Comparison of ENCODE assay signal across 10 mouse cellular contexts in the genomic region with DNA sequence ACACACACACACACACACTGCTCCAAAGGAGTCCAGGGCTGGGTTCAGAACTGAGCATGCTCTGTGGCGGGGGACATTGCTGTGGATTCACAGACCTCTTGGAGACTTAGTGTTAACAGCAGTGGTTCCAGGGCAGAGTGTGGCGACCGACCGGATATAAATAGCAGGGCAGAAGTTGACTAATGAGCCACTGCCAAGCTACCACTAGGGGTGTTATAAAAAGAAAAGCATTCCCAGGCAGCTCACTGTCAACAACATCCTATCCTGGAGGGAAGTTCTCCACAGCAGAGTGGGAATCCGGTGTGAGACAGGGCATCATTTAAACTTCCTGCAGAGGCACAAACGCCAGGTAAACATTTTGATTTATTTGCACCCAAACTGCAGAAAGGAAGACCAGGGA. TPM values are rescaled to one million over a fixed set of nuclear protein-coding genes. Genes with fewer than 3 reads are reported as not detected.
DNase-seq lines count a peak whose midpoint lies in the region; ATAC-seq and TF ChIP-seq lines count a peak whose summit lies in the region.
"Had no signal": no experiment of that assay in that cellular context is flagged by ENCODE, and none has a peak within 500 bp of the region (broad histone marks: within the 10 kb centered on the region; RNA-seq: fewer than 3 reads in every experiment).

No protein-coding gene starts in this region.

- ATAC-seq in megakaryocyte-erythroid progenitor cell, adult 5-6 weeks (replicated peaks; ENCODE audit: low FRiP score, low TSS enrichment, poor library complexity, severe bottlenecking) = peak; percentile 54

- no peak overlapping the region for H3K27ac ChIP-seq in left cerebral cortex, adult 2 months
- H3K27ac ChIP-seq: limb, embryonic 15.5 days; neural tube, embryonic 12.5 days had no signal

- no peak overlapping the region for H3K4me3 ChIP-seq in left cerebral cortex, adult 2 months
- H3K4me3 ChIP-seq: limb, embryonic 15.5 days; neural tube, embryonic 12.5 days had no signal

- intact Hi-C loops in left cerebral cortex, adult 2 months (cut with DNase I) = no loop called here
- intact Hi-C loops in gastrocnemius, postnatal 36 days (cut with DNase I) = no loop called here

- TF ChIP-seq CTCF in left cerebral cortex, adult 2 months (IDR thresholded peaks at IDR 0.05) = peak; percentile 22

- no peak for DNase-seq in left cerebral cortex, adult 2 months (ENCODE audit: extremely low spot score in 1 of 2, low spot score in 2 of 2)
- DNase-seq in left cerebral cortex, adult 11 months (ENCODE audit: low spot score) = no peak
- peak; percentile 23 to 24 for DNase-seq in gastrocnemius, postnatal 36 days
- DNase-seq in kidney, adult 9 months = peak; percentile 70
- no peak for DNase-seq in thymus, postnatal 10 days (ENCODE audit: low spot score in 2 of 2)
- no peak for DNase-seq in ovary, adult 18-20 months (ENCODE audit: low spot score)
- DNase-seq in Muller cell, postnatal 12 days (ENCODE audit: inconsistent ontology term) = no peak

RNA-seq across cellular contexts. Expression of a gene that starts 38.0 kb away (rescaled TPM):
- not detected for total RNA-seq in left cerebral cortex, adult 2 months (2021)
- total RNA-seq in gastrocnemius, postnatal 36 days (2021) = under 1 TPM in 1 of 2 experiments, not detected in 1; 0.23 TPM
- not detected in 2 replicates for total RNA-seq in megakaryocyte-erythroid progenitor cell, adult 5-6 weeks (2014; fragmentation: Nextera tagmentation)
- total RNA-seq in megakaryocyte-erythroid progenitor cell, adult 5-6 weeks (2017) = 2.2 and 5.6 TPM in 2 replicates

RNA-seq across cellular contexts. Expression of a gene that starts 48.4 kb away (rescaled TPM):
- total RNA-seq in left cerebral cortex, adult 2 months (2021) = 10 to 100 TPM; 23.7 to 31.3 TPM
- 1 to 10 TPM; 8.1 to 8.2 TPM for total RNA-seq in gastrocnemius, postnatal 36 days (2021)
- total RNA-seq in megakaryocyte-erythroid progenitor cell, adult 5-6 weeks (2014; fragmentation: Nextera tagmentation) = 75.8 and 80.0 TPM in 2 replicates
- 99.1 and 106 TPM in 2 replicates for total RNA-seq in megakaryocyte-erythroid progenitor cell, adult 5-6 weeks (2017)

RNA-seq across cellular contexts. Expression of a gene that starts 55.0 kb away (rescaled TPM):
- 1 to 10 TPM; 3.8 to 7.5 TPM for total RNA-seq in left cerebral cortex, adult 2 months (2021)
- 100 to 1,000 TPM; 384 to 415 TPM for total RNA-seq in gastrocnemius, postnatal 36 days (2021)
- not detected in 2 replicates for total RNA-seq in megakaryocyte-erythroid progenitor cell, adult 5-6 weeks (2014; fragmentation: Nextera tagmentation)
- not detected in 2 replicates for total RNA-seq in megakaryocyte-erythroid progenitor cell, adult 5-6 weeks (2017)

RNA-seq across cellular contexts. Expression of a gene that starts 58.8 kb away (rescaled TPM):
- total RNA-seq in left cerebral cortex, adult 2 months (2021) = not detected
- under 1 TPM; 0.41 to 0.47 TPM for total RNA-seq in gastrocnemius, postnatal 36 days (2021)
- not detected in 2 replicates for total RNA-seq in megakaryocyte-erythroid progenitor cell, adult 5-6 weeks (2014; fragmentation: Nextera tagmentation)
- total RNA-seq in megakaryocyte-erythroid progenitor cell, adult 5-6 weeks (2017) = not detected in 2 replicates

Comparison
In these comparisons a context has a peak if more than half of its experiments do, and no peak if none do; other contexts are left out.
1. DNase-seq: peak in gastrocnemius, postnatal 36 days (2 of 2) and kidney, adult 9 months (single experiment); none in left cerebral cortex, adult 2 months (0 of 2), left cerebral cortex, adult 11 months (single experiment), thymus, postnatal 10 days (0 of 2), ovary, adult 18-20 months (single experiment) and Muller cell, postnatal 12 days (single experiment).
2. RNA of a gene that starts 55.0 kb away (total RNA-seq): 384 to 415 TPM in gastrocnemius, postnatal 36 days; 3.8 to 7.5 TPM in left cerebral cortex, adult 2 months and not detected in megakaryocyte-erythroid progenitor cell, adult 5-6 weeks; every median in the first group is over 10 times any median in the second.